Mouse (Mus musculus): ENCODE results near the gene Morc2a. TPM values are rescaled to one million over a fixed set of nuclear protein-coding genes. Genes with fewer than 3 reads are reported as not detected.

Morc2a gene
- polyA plus RNA-seq, 1 experiment from 2014 or later: 27.5 TPM

DNA sequence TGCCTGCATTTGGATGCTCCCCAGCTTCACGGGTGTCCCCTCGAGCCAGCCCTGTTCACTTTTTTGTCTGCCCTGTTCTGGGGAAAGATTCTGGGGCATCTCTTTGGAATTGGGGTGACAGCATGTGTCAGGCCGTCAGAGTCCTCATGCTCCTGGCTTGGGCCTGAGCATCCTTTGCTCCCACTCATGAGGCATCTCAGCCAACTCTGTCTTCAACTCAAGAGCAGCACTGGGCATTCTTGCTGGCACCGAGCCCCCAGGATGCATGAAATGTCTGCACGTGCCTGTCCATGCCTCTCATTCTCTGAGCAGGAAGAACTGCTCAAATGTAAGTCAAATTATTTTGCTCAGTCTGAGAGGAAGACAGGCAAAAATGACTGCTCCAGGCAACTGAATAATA is 75.7 kb downstream of the Morc2a start:
- no peak for ATAC-seq (ENCODE audit: low FRiP score, low TSS enrichment)
- Histone ChIP-seq H3K4me1 (ENCODE audit: insufficient read depth, low read length) (no peaks in the 10 kb centered on the region), H3K27ac (ENCODE audit: low read length) (no peak overlapping the region), H3K36me3 (ENCODE audit: insufficient read depth, low read length) (no peaks in the 10 kb centered on the region), H3K9ac (replicated peaks; ENCODE audit: low read length) (no peak overlapping the region), H3K9me3 (ENCODE audit: low read length) (no peaks in the 10 kb centered on the region), H3K4me3 (ENCODE audit: low read length) (no peak overlapping the region), H3K4me2 (replicated peaks; ENCODE audit: low read depth, low read length) (no peak overlapping the region), H3K27me3 (ENCODE audit: insufficient read depth, low read length) (no peaks in the 10 kb centered on the region)
- 76% methylated on average over 5 of the region's 5 CpGs for WGBS

DNA sequence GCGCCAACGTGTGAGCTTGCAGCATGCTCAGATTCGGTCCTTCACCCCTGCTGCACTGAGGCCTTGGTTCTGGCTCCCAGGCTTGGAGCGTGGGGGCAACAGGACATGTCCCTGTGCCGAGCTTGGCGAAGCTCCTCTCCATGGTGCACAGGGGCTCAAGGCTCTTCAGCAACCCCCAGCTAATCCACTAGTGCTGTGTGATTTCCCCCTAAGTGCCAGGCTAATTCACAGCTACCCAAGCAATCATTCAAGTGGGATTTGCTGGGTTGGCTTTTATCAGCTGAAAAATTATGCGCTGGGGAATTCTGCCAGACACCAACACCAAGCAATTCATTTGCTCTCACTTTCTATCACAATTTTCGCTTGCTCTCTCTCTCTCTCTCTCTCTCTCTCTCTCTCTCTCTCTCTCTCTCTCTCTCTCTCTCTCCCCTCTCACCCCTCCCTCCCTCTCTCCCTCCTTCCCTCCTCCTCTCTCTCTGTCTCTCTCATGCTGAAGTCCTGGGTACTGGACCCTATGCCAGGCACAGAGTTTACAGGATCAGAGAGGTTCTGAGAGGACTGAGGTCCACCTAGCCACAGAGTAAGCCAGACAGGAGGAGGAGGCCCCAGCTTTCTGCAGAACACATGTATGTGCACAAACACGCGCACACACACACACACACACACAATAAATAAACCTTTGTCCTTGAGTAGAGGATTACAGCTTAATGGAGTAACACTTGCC is 76.5 kb downstream of the Morc2a start:
- Histone ChIP-seq H3K4me3 (ENCODE audit: low read length) (no peak overlapping the region), H3K9ac (replicated peaks; ENCODE audit: low read length) (no peak overlapping the region), H3K9me3 (ENCODE audit: low read length) (no peaks in the 10 kb centered on the region), H3K36me3 (ENCODE audit: insufficient read depth, low read length) (no peaks in the 10 kb centered on the region), H3K4me1 (ENCODE audit: insufficient read depth, low read length) (no peaks in the 10 kb centered on the region), H3K27ac (ENCODE audit: low read length) (no peak overlapping the region), H3K27me3 (ENCODE audit: insufficient read depth, low read length) (no peaks in the 10 kb centered on the region), H3K4me2 (replicated peaks; ENCODE audit: low read depth, low read length) (no peak overlapping the region)
- 66% methylated on average over 10 of the region's 10 CpGs for WGBS
- ATAC-seq (ENCODE audit: low FRiP score, low TSS enrichment): no peak

DNA sequence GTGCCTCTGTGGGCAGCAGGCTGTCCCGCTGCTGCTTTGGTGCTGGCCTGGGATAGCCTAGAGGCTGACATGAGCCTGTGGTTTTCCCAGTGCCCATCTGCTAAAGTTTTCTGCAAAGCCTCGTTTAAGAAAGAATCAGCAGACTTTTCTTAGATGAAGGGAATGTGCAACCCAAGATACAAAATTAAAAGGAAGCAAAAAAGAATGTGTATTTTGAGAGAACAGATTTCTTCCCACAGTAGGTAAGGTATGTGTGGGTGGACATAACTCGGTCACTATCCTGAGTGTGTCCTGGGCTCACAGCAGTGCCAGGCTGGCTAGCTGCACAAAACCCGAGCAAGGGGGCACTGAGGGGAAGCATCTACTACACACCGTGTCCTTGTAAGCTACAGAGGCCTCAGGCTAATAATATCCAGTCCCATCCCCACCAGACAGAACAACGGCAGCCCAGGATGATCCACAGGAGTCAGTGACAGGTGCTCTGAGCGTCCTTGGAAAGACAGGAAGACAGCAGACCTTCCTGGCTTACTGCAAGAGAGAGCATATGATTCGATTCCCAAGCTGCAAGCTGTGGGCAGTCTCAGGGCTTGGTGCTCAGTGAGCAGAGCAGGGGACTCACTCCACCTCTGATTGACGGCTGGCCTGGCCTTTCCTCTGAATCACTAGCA is 78.6 kb downstream of the Morc2a start:
- Histone ChIP-seq H3K4me1 (ENCODE audit: insufficient read depth, low read length) (no peaks in the 10 kb centered on the region), H3K27ac (ENCODE audit: low read length) (no peak overlapping the region), H3K4me3 (ENCODE audit: low read length) (no peak overlapping the region), H3K4me2 (replicated peaks; ENCODE audit: low read depth, low read length) (no peak overlapping the region), H3K27me3 (ENCODE audit: insufficient read depth, low read length) (no peaks in the 10 kb centered on the region), H3K36me3 (ENCODE audit: insufficient read depth, low read length) (no peaks in the 10 kb centered on the region), H3K9me3 (ENCODE audit: low read length) (no peaks in the 10 kb centered on the region), H3K9ac (replicated peaks; ENCODE audit: low read length) (no peak overlapping the region)
- 74% methylated on average over 9 of the region's 9 CpGs for WGBS
- ATAC-seq (ENCODE audit: low FRiP score, low TSS enrichment): no peak

DNA sequence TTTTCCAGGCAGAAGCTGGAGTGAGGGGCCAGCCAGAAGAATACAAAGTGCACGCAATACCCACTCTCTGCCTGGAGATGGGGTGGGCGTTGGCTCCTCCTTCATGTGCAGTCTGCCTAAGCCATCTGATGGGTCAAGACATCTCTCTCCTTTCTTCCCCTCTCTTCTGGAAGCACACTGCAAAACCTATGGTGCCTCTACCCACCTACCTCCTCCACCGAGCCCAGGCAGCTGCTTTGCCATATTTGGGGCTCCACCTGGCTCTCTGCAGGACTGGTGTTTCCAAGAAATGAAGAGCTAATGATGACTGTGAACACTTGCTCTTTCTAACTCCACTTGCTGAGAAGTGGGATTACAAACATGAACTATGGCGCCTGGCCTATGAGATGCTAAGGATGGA is 82.5 kb downstream of the Morc2a start:
- no peaks in the 10 kb centered on the region for H3K4me1 ChIP-seq (ENCODE audit: insufficient read depth, low read length)
- no peak overlapping the region for H3K4me2 ChIP-seq (replicated peaks; ENCODE audit: low read depth, low read length)
- H3K4me3 ChIP-seq (ENCODE audit: low read length): no peak overlapping the region
- no peak overlapping the region for H3K9ac ChIP-seq (replicated peaks; ENCODE audit: low read length)
- no peaks in the 10 kb centered on the region for H3K27me3 ChIP-seq (ENCODE audit: insufficient read depth, low read length)
- no peaks in the 10 kb centered on the region for H3K9me3 ChIP-seq (ENCODE audit: low read length)
- 86% methylated on average over 4 of the region's 4 CpGs for WGBS
- no peak overlapping the region for H3K27ac ChIP-seq (ENCODE audit: low read length)
- H3K36me3 ChIP-seq (ENCODE audit: insufficient read depth, low read length): no peaks in the 10 kb centered on the region
- ATAC-seq (ENCODE audit: low FRiP score, low TSS enrichment): no peak

DNA sequence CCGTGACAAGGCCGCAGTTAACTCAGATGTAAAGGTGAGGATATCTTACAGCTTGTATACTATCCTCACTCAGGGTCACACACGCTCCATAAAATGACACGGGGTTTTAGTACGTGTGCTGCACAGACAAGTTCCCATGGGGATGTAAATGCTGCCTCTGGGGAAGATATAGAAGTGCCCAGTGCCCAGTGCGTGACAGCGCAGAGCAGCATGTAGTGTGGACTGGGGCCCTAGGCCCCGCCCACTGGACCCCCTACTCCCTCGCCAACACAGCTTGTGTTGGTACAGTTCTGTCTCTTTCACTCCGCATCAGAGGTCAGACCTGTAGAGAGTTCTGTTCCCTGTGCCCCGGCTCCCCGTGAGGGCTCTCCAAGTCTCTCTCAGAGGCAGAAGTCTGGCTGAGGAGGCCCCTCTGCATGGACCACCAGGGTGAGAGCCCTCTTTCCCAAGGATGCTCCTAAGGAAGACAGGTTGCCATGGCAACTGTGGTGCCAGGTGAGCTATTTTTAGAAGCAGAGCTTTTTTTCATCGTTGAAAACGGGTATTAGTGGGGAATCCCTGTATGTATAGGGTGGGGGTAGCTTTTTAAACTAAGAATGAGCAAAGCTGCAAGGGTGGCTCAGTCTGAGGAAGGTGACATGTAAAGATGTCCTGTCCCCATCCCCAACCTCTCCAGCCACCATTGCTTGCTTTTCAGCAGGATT is 85.1 kb downstream of the Morc2a start:
- no peak overlapping the region for H3K4me2 ChIP-seq (replicated peaks; ENCODE audit: low read depth, low read length)

DNA sequence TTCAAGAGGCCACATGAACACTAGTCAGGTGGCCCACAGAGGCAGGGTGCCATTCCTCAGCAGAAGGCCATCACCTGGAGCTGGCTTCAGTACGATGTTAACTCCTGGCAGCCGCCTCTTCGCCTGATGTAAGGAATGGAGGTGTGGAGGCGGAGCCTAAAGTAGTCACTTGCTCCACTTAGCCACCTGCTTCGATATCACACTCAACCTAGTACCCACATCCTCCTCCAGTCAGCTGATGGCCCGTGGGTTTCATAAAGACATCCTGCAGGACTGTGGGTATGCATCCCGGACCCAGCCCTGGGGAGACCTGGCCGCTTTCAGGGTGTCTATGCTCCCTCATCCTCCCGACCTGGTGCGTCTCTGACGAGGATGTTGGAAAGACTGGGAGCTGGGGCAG is 86.7 kb downstream of the Morc2a start:
- no peaks in the 10 kb centered on the region for H3K4me1 ChIP-seq (ENCODE audit: insufficient read depth, low read length)
- H3K9ac ChIP-seq (replicated peaks; ENCODE audit: low read length): no peak overlapping the region
- H3K36me3 ChIP-seq (ENCODE audit: insufficient read depth, low read length): no peaks in the 10 kb centered on the region
- no peak for ATAC-seq (ENCODE audit: low FRiP score, low TSS enrichment)
- WGBS: 84% methylated on average over 11 of the region's 11 CpGs
- H3K4me2 ChIP-seq (replicated peaks; ENCODE audit: low read depth, low read length): no peak overlapping the region
- no peak overlapping the region for H3K27ac ChIP-seq (ENCODE audit: low read length)
- no peak overlapping the region for H3K4me3 ChIP-seq (ENCODE audit: low read length)
- no peaks in the 10 kb centered on the region for H3K9me3 ChIP-seq (ENCODE audit: low read length)
- no peaks in the 10 kb centered on the region for H3K27me3 ChIP-seq (ENCODE audit: insufficient read depth, low read length)

More for the DNA sequence above, 85.1 kb downstream of the Morc2a start:
- Histone ChIP-seq H3K9me3 (ENCODE audit: low read length) (no peaks in the 10 kb centered on the region), H3K27ac (ENCODE audit: low read length) (no peak overlapping the region), H3K4me1 (ENCODE audit: insufficient read depth, low read length) (no peaks in the 10 kb centered on the region), H3K9ac (replicated peaks; ENCODE audit: low read length) (no peak overlapping the region), H3K36me3 (ENCODE audit: insufficient read depth, low read length) (no peaks in the 10 kb centered on the region), H3K4me3 (ENCODE audit: low read length) (no peak overlapping the region), H3K27me3 (ENCODE audit: insufficient read depth, low read length) (no peaks in the 10 kb centered on the region)
- no peak for ATAC-seq (ENCODE audit: low FRiP score, low TSS enrichment)
- 80% methylated on average over 14 of the region's 14 CpGs for WGBS

DNA sequence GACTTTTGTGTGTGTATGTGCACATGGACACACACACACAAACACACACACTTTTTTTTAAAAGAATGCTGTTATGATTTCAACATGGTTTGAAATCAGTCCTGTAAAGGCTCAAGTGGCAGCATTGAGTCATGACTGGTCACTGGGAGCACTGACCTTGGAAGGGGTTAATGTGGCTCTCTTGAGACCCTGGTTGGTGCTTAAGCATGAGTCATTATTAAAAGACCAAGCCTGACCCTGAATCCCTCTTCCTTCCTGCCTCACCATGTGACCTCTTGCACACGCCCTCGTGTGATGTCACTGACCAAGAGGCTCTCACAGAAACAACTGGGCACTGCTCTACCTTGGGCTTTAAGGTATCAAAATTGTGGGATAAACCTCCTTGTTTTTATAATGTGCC is 89.8 kb downstream of the Morc2a start:
- Histone ChIP-seq H3K9me3 (ENCODE audit: low read length) (no peaks in the 10 kb centered on the region), H3K9ac (replicated peaks; ENCODE audit: low read length) (no peak overlapping the region), H3K27ac (ENCODE audit: low read length) (no peak overlapping the region), H3K4me3 (ENCODE audit: low read length) (no peak overlapping the region), H3K4me2 (replicated peaks; ENCODE audit: low read depth, low read length) (no peak overlapping the region), H3K27me3 (ENCODE audit: insufficient read depth, low read length) (no peaks in the 10 kb centered on the region), H3K36me3 (ENCODE audit: insufficient read depth, low read length) (no peaks in the 10 kb centered on the region), H3K4me1 (ENCODE audit: insufficient read depth, low read length) (no peaks in the 10 kb centered on the region)
- WGBS: 86% methylated on average over 2 of the region's 2 CpGs
- no peak for ATAC-seq (ENCODE audit: low FRiP score, low TSS enrichment)

Other genes with a start within 250 kb of the Morc2a start
- gene Limk2, start 240.0 kb upstream of the Morc2a start, polyA plus RNA-seq (2015; fragmentation: Nextera tagmentation; extraction: Ambion mirVana): 45.8 and 49.5 TPM in 2 replicates
- 45.5 and 47.0 TPM in 2 replicates for gene Rnf185, start 196.8 kb upstream of the Morc2a start, polyA plus RNA-seq (2015; fragmentation: Nextera tagmentation; extraction: Ambion mirVana)
- 0.32 and 0.56 TPM in 2 replicates for gene Pla2g3, start 160.9 kb upstream of the Morc2a start, polyA plus RNA-seq (2015; fragmentation: Nextera tagmentation; extraction: Ambion mirVana)
- 2.8 and 3.1 TPM in 2 replicates for gene Inpp5j, start 144.4 kb upstream of the Morc2a start, polyA plus RNA-seq (2015; fragmentation: Nextera tagmentation; extraction: Ambion mirVana)
- gene Selenom, start 134.5 kb upstream of the Morc2a start, polyA plus RNA-seq (2015; fragmentation: Nextera tagmentation; extraction: Ambion mirVana): 113 and 114 TPM in 2 replicates
- gene Smtn, start 108.6 kb upstream of the Morc2a start, polyA plus RNA-seq (2015; fragmentation: Nextera tagmentation; extraction: Ambion mirVana): 110 and 116 TPM in 2 replicates
- 1.1 and 1.2 TPM in 2 replicates for gene Osbp2, start 214.7 kb downstream of the Morc2a start, polyA plus RNA-seq (2015; fragmentation: Nextera tagmentation; extraction: Ambion mirVana)
- gene 4921536K21Rik, start 245.9 kb downstream of the Morc2a start, polyA plus RNA-seq (2015; fragmentation: Nextera tagmentation; extraction: Ambion mirVana): 0.62 and 0.71 TPM in 2 replicates
- 14.7 and 16.4 TPM in 2 replicates for gene Dusp18, start 246.0 kb downstream of the Morc2a start, polyA plus RNA-seq (2015; fragmentation: Nextera tagmentation; extraction: Ambion mirVana)